Mouse (Mus musculus) myocyte (in vitro differentiated cells): ENCODE data around the gene Tmem132d.

ENCODE experiments used
- CEBPB ChIP-seq: IDR thresholded peaks from 2 replicates; pipeline ENCODE4 v1.6.1; 2011; ENCODE audit warnings: mild to moderate bottlenecking, moderate library complexity; ENCODE audit not compliant: poor library complexity, insufficient read depth, severe bottlenecking
- E2F4 ChIP-seq: IDR thresholded peaks from one replicate; pipeline ENCODE4 v1.6.1; 2011; ENCODE audit warnings: mild to moderate bottlenecking, control low read depth, moderate library complexity; ENCODE audit not compliant: insufficient read depth
- MAX ChIP-seq: IDR thresholded peaks from one replicate; pipeline ENCODE4 v1.6.1; 2011; ENCODE audit warnings: low read depth, mild to moderate bottlenecking, control low read depth
- MYOD1 ChIP-seq, 3 experiments: IDR thresholded peaks; one replicate each; pipeline ENCODE4 v1.6.1; 2011; ENCODE audit warnings: control low read depth in 2 of 3, low read depth in 2 of 3, mild to moderate bottlenecking in 2 of 3, moderate library complexity in 1 of 3; ENCODE audit not compliant: insufficient read length in 2 of 3, control insufficient read depth in 1 of 3
- MYOG ChIP-seq, 3 experiments: IDR thresholded peaks; one replicate each; pipeline ENCODE4 v1.6.1; 2011; ENCODE audit warnings: control low read depth in 2 of 3, low read depth in 2 of 3, mild to moderate bottlenecking in 2 of 3; ENCODE audit not compliant: insufficient read length in 2 of 3, control insufficient read depth in 1 of 3, insufficient read depth in 1 of 3
- POLR2A ChIP-seq: IDR thresholded peaks from one replicate; pipeline ENCODE4 v1.6.1; 2011; ENCODE audit warnings: low read depth, mild to moderate bottlenecking, control low read depth, moderate library complexity; ENCODE audit not compliant: insufficient read length
- POLR2AphosphoS2 ChIP-seq: IDR thresholded peaks from one replicate; pipeline ENCODE4 v1.6.1; 2011; ENCODE audit warnings: low read depth, control low read depth; ENCODE audit not compliant: insufficient read length
- REST ChIP-seq: IDR thresholded peaks from one replicate; pipeline ENCODE4 v1.6.1; 2011; ENCODE audit warnings: mild to moderate bottlenecking, control low read depth, moderate library complexity; ENCODE audit not compliant: insufficient read depth, insufficient read length
- TCF12 ChIP-seq: IDR thresholded peaks from one replicate; pipeline ENCODE4 v1.6.1; 2011; ENCODE audit warnings: mild to moderate bottlenecking, control low read depth; ENCODE audit not compliant: poor library complexity, insufficient read depth, severe bottlenecking
- TCF3 ChIP-seq: IDR thresholded peaks from one replicate; pipeline ENCODE4 v1.6.1; 2011; ENCODE audit warnings: low read depth, control low read depth; ENCODE audit not compliant: insufficient read length
- USF1 ChIP-seq: IDR thresholded peaks from one replicate; pipeline ENCODE4 v1.6.1; 2011; ENCODE audit warnings: low read depth, mild to moderate bottlenecking, control low read depth, moderate library complexity

DNA sequence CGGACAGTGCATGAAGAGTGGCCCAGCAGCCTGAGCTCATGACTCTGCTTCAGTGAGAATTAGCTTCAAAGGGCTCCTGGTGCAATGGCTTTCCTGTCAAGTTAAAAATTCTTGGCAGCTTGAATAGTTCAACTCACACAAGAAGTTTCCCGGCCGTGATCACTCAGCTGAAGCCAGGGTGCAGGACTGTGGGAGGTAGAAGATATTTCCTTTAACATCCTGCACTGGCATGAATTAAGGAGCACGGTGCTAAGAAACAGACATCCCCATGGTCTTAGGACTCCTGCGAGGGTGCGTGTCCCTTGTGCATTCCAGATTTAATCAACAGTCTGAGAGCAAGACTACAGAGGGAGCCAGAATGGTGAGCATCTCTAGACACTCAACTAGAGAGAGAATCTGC, 480.1 kb downstream of the Tmem132d start:
- TF ChIP-seq MAX: no peak
- no peak for TF ChIP-seq POLR2A
- TF ChIP-seq E2F4: no peak
- TF ChIP-seq TCF12: no peak
- TF ChIP-seq MYOG (IDR thresholded peaks at IDR 0.05; ENCODE audit: control insufficient read depth in 1 of 3, insufficient read depth in 1 of 3, insufficient read length in 2 of 3, low read depth in 2 of 3): no peak
- TF ChIP-seq POLR2AphosphoS2: no peak
- no peak for TF ChIP-seq MYOD1 (IDR thresholded peaks at IDR 0.05; ENCODE audit: control insufficient read depth in 1 of 3, insufficient read length in 2 of 3, low read depth in 2 of 3)
- no peak for TF ChIP-seq CEBPB
- no peak for TF ChIP-seq USF1
- TF ChIP-seq TCF3: no peak
- TF ChIP-seq REST: no peak
